Mouse (Mus musculus): ENCODE results near the gene Vps37c. TPM values are rescaled to one million over a fixed set of nuclear protein-coding genes. Genes with fewer than 3 reads are reported as not detected.

The Vps37c gene
- total RNA-seq, 2 experiments from 2014 or later = 19.3 to 23.1 TPM

DNA sequence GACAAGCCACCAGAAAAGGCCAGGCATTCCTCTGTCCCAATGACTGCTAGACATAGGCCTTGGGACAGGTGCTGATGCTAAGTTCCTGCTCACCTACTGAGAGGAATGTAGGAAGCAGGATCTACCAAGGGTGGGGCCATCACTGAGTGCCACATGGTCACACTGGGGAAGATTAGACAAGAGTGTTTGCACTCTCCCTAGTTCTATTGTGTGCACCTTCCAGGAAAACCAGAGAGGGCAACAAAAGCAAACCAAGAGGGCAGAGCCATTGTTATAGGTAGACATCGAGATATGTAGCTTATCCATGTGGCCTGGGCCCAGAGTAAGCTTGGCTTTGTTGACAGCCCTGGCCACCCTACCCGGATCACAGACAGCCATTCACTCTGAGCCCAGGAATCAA is 2.8 kb upstream of the Vps37c start:
- no peak for DNase-seq (ENCODE audit: low spot score in 2 of 2)

DNA sequence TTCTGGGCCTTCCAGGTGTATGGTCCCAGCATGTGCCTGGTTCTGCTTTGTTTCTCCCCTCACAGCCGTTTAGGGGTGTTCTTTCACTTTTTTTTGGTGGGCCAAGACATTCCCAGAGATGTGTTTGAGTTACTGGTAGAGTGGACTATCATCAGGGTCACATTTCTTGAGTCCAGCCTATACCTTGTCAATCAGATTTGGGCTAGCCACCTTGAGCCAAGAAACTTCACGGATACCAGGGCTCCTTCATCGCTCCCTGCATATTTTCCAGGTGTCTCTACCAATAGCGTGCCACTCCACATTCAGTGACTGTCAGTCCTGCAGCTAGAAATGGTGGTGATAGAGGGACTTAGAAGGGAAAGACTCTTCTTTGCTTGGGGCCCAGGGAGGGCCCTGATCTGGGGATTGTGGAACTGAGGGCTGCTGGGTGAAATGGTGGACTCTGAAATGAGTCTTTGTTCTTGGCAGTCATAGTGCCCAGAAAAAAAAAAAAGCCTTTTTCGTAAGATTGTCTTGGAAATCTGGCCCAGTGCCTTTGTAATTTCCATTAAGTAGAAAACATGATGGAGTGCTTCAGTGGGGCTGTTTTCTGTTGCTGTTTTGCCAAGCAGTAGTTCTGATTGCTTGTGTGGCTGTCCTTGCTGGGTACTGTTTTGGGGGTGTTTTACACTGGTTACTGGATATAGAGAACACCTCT is 1.1 kb downstream of the Vps37c start:
- DNase-seq (ENCODE audit: low spot score in 2 of 2) = peak in 1 of 2 experiments; percentile 50

DNA sequence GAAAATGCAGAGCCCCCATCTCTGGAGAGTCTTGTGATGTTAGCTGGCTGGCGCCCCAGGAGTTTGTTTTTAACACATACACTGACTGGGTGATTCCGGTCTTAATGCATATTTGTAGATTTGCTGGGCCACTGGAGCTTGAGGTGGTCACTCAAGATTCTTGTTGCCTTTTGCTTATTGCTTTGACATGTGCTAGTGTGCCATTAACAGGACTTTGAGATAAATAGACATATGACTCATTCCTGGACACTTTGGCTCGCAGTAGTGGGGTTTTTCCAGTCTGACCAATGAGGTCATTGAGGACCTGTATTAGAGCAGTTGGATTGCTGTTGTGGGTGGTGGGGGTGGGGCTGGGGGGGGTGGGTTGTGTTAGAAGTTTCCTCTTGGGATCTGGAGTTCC is 1.8 kb downstream of the Vps37c start:
- DNase-seq (ENCODE audit: low spot score in 2 of 2) = no peak

DNA sequence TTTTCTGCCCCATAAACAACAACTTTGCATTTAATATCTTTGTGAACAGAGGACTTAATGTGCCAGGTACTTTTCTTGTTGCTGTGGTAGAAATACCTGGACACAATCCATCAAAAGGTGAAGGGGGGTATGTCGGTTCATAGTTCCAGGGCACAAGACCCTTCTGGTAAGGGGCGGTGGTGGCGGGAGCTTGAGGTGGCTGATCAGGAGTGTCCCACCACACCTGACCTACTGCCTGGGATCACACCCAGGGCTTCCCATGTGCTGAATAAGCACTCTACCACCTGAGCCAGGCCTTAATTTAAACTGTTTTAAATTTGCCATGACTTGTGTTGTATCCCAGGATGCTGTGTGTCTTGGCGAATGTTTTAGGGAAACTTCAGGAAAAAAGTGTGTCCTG is 2.6 kb downstream of the Vps37c start:
- no peak for DNase-seq (ENCODE audit: low spot score in 2 of 2)

DNA sequence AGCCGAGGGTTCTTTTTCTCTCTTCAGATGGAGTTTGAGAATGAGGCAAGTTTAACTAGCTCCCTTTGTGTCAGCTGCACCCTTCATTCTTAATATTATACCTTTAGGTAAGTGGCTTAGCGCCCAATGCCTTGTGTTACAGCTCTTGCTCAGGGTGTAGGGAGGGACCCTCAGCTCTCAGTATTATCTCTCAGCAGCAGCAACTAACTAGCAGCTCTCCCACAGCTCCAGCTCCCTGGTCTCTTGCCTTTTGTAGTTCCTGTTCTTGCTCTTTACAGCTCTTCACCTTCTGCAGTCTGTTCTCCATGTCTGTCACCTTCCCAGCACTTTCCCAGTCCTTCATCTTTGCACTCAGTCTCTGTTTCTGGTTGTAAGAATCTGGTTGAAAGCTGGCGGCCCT is 3.1 kb downstream of the Vps37c start:
- DNase-seq (ENCODE audit: low spot score in 2 of 2) = no peak

DNA sequence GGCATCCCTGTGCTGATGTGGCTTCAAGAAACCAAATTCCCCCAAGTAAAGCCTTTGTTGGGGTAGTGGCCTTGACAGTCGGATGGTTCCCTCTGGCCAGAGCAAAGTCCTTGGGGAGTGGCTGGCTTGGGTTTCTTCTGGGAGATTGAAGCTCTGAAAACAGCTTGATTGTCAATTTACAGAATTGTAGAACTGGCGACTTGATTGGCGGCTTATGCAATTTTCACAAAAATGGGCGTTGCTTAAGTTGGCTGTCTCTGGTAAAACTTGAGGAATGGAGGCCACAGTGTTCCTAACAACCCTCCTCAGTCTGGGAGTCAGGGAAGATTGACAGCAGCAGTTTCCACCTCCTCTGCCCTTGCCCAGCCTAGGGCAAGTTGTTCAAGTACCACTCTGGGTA is 3.8 kb downstream of the Vps37c start:
- DNase-seq (ENCODE audit: low spot score in 2 of 2) = no peak

DNA sequence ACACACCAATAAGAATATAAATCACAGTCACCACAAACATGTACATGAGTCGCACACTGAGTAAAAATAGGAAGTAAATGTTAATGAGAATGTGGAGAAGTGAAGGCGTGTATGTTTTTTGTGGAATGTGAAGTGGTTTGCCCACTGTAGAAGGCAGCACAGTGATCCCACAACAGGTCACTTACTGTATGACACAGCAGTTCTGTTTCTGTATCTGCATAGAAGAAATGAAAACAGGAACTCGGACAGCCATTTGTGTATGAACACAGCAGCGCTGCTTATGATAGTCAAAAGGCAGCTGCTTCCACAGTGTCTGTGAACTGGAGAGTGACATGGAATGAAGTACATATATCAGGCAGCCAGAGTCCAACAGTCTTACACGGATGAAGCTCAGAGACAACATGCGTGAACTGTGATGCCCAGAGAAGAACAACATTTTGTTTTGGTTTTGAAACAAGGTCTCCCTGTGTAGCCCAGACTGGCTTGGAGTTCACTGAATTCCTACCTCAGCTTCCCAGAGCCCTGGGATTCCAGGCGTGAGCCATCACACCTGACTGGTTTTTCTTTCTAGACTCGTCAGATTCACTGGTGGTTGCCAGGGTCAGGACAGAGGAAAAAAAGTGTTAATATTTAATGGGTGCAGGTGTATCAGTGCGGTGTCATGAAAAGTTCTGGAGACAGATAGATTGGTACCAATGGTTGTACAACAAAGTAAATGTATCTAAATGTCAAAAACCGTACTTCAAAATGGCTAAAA is 5.6 kb downstream of the Vps37c start:
- DNase-seq (ENCODE audit: low spot score in 2 of 2) = no peak

DNA sequence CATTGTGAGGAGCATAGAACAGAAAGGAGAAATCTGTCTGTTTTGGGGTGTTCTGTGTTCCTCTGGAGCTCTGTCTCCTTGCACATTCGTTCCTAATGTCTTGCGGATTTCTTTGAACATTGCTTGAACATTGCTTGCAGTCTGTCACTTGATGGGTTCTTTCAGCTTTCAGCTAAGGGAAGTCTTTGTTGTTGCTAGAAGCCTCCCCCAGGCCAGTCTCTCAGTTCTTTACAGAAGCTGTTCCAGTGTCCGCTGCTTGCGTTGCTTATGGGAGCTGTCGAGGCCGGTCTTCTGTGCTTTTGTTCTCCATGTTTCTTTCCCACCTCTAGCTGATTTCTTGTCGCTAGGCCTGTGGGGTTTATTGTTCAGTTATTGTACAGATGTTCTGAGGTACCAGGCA is 7.3 kb downstream of the Vps37c start:
- no peak for DNase-seq (ENCODE audit: low spot score in 2 of 2)

DNA sequence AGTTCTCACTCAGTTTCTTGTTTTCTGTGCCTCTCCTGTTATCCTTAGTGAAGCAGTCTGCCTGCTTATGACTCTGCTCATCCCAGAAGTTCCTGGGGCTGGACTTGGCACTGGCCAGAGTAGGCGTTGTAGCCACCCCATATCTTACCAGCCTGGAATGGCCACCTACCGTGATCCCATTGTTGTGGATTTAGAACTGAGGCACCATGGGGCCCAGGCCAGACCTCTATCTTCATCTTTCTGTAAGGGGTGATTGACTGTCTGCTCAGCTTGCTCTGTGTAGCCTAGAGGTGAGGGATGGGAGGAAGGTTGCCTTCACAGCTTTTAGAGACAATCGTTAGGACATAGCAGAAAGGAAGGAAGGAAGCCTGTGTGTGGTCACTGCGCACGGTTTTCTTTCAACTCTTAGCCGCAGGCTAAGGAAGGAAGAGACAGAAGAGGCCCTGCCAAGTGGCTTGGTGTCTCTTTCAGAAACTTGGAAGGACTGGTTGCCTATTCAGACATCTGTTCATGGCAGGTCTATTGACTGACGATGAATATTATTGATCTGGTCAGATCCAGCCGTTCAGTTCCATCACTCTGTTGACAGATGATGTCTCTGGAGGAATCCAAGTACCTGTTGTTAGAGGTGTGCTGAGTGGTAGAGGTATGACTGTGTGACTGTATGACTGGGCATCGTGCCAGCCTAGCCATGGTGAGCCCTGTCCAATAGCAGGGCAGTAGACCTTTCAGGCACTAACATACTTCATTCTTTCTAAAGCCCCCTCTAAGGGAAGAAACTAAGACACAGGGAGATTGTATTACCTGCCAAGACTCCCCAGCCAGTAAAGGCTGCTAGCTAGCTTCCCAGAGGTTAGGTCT is 9.8 kb downstream of the Vps37c start:
- DNase-seq (ENCODE audit: low spot score in 2 of 2) = no peak

DNA sequence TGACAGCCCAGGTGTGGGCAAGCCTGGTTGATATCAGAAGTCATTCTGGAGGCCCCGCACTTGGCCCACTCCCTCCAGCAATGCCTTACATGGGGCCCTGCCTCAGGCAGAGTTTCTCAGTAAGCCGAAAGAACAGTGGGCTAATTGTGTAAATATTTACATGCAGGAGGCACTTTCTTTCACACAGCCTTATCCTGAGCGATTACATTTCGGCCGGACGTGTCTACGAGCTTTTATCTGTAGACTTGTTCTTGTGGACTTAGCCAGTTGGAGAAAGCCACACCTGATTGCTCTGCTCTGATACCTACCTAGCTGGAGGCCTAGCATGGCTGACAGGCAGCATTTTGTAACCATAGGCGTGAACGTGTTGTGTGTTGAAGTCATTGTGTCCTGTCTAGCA is 11.3 kb downstream of the Vps37c start:
- DNase-seq (ENCODE audit: low spot score in 2 of 2) = no peak

DNA sequence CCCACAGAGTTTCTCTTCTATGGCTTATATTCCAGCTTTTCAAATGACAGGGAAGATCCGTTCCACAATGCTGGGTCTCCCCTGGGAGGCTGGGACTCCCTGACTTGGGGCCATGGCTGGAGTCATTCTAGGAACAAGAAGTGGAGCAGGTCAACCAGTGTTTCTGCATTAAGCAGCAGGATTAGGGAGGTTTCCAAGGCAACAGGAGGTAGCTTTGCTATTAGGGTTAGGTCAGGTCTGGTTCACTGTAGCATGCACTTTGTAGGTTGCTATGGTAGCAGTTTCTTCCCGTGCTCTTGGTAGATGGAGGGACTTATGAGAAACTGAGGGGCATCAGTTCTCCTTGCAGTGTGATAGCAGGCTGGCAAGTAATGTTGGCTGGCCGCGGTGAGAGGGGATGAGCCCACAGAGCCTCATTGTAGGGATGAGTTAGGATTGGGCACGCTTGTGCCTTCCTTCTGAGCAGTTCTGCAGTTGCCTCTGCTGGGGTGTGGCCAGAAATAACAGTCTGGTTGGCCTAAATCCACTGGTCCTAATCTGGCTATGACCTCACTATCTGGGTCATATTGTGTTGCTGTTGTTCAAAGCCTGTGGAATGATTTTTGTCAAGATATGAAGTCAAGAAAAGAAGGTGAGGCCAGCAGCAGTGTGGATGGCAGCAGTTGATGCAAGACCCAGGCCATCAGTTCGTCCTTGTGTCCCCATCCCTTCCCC is 12.6 kb downstream of the Vps37c start:
- no peak for DNase-seq (ENCODE audit: low spot score in 2 of 2)

DNA sequence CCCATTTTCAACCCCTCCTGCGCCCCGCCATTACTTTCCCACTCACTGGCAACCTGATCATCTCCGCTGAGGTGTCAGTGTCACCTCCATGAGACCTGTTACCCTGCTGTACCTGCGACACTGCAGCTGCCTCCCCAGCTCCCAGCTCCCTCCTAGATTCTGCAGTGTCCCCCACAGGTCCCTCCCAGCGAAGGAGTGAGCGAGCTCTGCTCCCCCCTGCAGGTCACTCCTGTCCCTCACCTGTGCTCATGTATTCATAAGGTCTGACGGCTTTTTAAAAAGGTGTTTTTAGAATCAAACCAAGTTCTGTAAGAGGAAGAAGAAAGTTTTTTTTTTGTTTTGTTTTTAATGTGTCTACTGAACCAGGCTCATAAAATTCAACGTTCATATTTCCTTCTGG is 13.6 kb downstream of the Vps37c start:
- DNase-seq (ENCODE audit: low spot score in 2 of 2) = no peak

DNA sequence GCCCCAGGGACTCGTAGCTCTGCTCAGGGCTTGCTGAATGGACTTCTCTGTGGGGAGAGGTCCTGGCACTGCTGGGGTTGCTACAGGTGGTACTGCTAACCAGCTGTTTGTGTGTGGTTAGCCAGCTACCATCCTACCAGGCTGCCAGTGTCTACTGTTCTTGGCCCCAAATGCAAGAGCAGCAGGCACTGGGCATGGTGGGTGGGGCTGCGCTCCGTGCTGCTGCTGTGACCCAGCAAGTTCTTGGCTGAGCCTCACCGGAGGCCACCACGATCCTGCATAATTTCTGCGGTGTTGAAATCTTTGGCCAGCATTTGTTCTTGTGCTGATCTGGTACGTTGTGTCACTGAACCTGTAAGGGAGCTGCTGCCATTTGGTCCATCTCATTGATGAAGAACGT is 14.9 kb downstream of the Vps37c start:
- no peak for DNase-seq (ENCODE audit: low spot score in 2 of 2)

DNA sequence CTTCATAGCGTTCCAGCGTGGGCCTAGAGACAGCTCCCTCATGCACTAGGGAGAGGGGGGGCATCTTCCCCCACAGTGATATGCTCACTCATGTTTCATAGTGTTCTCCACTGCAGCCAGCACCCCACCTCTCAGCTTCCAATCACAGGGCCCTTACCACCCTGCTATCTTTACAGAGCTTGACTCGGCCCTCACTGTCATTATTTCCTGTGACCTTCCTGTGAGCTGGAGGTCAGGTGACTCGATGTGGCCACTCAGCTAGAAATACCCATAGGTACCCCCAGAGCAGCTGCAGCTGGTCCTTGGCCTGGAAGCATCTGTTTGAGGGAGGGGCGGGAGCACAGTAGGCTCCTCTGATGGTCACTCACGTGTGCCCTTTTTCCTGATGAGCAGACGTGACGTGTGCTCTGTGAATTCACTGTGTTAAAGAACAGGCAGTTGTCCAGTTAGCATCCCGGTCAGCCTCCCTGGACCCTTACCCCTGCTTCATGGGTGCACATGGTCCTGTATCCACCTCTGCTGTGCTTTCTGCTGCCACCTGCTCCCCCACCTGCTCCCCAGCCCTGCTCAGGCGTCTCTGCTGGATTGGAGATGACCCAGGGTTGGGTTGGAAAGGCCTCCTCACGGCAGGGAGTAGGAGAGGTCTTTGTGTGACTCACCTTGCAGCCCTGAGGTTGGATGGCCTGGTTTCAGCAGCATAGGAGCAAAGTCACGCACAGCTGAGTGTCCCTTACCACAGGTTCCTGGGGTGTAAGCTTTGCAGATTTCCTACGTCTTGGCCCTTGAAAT is 18.7 kb downstream of the Vps37c start:
- no peak for DNase-seq (ENCODE audit: low spot score in 2 of 2)

DNA sequence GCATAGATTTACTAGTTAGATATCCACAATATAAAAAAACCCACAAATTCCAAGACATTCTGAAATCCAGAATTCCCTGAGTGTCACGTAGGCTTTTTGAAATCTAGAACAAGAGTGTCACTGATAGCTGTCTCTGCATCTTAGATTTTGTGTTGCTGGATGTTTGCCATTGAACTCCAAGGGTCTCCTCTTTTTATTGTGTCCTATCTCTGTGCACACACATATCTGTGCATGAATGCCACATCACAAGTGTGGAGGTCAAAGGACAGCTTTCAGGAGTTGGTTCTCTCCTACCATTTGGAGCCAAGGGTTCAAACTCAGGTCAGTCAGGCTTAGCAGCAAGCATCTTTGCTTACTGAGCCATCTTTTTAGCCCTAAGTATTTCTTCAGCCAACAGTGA is 19.3 kb downstream of the Vps37c start:
- no peak for DNase-seq (ENCODE audit: low spot score in 2 of 2)

DNA sequence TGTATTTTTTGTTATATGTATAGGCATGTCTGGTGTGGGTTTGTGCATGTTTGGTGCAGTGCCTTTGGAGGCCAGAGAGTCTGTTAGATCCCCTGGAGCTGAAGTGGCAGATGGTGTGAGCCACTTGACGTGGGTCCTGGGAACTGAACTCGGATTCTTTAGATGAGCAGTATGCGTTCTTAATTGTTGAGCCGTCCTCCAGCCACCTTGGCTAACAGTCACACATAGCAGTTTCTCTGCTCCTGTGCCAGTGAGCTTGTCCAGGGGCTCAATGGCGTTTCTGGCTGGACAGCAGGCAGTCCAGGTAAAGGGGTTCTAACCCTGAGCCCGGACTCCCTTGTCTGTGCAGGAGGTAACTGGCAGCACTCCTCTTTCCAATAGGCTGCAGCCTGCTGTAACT is 20.4 kb downstream of the Vps37c start:
- no peak for DNase-seq (ENCODE audit: low spot score in 2 of 2)

DNA sequence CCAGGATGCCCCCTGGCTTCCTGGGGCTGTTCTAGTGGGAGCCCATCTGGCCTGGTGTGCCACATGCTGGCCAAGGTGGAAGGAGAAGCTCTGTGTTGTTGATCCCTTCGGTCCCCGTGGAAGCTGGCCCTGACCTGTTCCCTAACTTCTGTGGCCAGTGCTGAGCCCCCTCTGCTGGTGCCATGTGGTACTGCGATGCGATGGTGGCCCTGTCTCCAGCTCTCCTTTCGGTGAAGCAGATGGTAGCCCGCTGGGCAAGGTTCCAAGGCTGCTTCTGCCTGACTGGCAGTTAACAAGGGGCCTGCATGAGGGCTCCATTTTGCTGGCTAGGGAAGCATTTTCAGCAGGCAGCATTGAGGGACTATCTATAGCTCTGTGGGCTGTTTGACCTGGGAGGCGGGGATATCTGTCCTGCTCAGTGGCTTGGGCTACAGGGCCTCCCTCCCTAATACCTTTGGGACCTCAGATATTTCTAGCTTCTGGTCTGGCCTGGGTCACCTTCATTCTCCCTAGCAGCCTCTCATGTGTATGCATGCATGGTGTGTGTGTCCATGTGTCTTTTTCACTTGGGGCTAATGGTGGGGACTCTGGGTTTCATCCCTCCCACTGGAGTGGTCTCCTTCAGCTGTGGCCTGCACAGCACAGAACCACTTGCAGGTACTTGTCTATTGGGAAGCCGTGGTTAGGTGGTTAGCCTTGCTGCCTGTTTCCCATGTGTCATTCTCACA is 21.0 kb downstream of the Vps37c start:
- DNase-seq (ENCODE audit: low spot score in 2 of 2) = peak; percentile 95 to 100

DNA sequence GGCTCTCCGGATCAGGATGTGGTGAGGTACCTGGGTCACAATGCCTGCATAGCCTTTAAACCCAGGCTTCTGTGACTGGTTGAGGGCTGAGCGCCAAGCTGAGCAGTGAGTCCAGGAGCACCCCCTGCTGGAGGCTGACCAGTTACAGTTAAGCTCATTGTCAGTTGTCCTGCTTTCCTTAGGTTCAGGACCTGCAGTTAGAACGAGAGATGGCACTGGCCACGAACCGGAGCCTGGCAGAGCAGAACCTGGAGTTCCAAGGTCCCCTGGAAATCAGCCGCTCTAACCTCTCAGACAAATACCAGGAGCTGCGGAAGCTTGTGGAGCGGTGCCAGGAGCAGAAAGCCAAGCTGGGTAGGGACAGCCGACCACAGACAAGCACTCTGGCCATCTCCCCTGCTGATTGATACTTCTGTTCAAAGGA is 21.6 kb downstream of the Vps37c start:
- DNase-seq (ENCODE audit: low spot score in 2 of 2) = peak; percentile 52 to 84

DNA sequence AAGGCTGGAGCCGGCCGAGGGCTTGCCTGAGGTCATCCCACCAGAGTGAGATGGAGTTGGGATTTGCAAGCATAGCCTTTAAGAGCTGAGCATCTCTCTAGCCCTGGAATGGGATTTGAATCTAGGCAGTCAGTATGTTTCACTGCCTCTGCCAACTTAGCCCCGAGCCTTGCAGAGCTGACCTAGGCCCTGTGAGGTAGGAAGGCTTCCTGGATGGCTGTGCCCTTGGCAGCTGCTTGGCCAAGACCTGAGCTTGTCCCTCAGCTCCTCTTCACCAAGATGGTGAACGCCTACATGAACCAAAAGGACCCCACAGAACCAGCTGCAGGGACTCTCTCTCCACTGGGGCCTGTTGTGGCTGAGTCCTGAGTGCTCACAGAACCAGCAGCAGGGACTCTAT is 22.2 kb downstream of the Vps37c start:
- no peak for DNase-seq (ENCODE audit: low spot score in 2 of 2)

DNA sequence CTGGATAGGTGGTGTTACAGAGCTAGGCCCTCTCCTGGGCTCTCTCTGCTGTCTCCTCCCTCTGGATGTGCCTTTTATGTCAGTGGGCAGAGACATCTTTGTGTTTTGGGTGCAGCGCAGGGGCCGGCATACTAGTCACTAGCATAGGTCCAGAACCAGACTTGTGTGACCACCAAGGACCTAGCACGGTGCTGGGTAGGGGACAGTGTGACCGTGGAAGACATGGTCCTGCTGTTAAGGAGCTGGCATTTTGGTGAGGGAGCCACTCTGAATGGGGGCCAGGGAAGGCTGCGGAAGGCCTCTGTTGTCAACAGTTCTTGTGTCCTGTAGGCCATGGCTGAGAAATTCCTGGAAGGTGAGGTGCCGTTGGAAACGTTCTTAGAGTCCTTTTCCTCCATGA is 23.7 kb downstream of the Vps37c start:
- DNase-seq (ENCODE audit: low spot score in 2 of 2) = no peak
